Mouse (Mus musculus) erythroblast, embryonic 14.5 days (primary cell): ENCODE results near the gene Psip1. TPM values are rescaled to one million over a fixed set of nuclear protein-coding genes. Genes with fewer than 3 reads are reported as not detected.
"Not testable (repeated sequence)": the region's sequence is repeated elsewhere in the genome, so short reads cannot be mapped to it uniquely, and the experiment has no call there.

Experiments
- H3K27me3 ChIP-seq: 2 replicates; pipeline ENCODE4 v1.6.1; 2012; ENCODE audit warnings: inconsistent platforms; ENCODE audit not compliant: control insufficient read depth
- H3K36me3 ChIP-seq: 2 replicates; pipeline ENCODE4 v1.6.1; 2012; ENCODE audit warnings: mild to moderate bottlenecking, inconsistent platforms; ENCODE audit not compliant: control insufficient read depth
- H3K4me1 ChIP-seq: 2 replicates; pipeline ENCODE4 v1.6.1; 2012; ENCODE audit warnings: inconsistent platforms; ENCODE audit not compliant: control insufficient read depth
- H3K4me3 ChIP-seq: replicated peaks from 2 replicates; pipeline ENCODE3; 2012; ENCODE audit warnings: moderate library complexity, mild to moderate bottlenecking, inconsistent platforms
- H3K9me3 ChIP-seq: 2 replicates; pipeline ENCODE4 v1.6.1; 2012; ENCODE audit warnings: low read length, inconsistent platforms, mixed read lengths; ENCODE audit not compliant: control insufficient read depth
- GATA1 ChIP-seq: IDR thresholded peaks from 2 replicates; pipeline ENCODE4 v1.6.1; 2012; ENCODE audit warnings: low read length, inconsistent platforms, mixed read lengths
- TAL1 ChIP-seq: IDR thresholded peaks from 3 replicates; pipeline ENCODE4 v1.6.1; 2012; ENCODE audit warnings: low read length, inconsistent platforms, mixed read lengths
- polyA plus RNA-seq: library from polyadenylated mRNA; stranded (reverse); fragments of >175 nt; gene quantifications from 2 replicates; pipeline ENCODE4 v1.2.3, GENCODE M21; 2012

Gene Psip1
- 8.5 TPM in 2 replicates for polyA plus RNA-seq

DNA sequence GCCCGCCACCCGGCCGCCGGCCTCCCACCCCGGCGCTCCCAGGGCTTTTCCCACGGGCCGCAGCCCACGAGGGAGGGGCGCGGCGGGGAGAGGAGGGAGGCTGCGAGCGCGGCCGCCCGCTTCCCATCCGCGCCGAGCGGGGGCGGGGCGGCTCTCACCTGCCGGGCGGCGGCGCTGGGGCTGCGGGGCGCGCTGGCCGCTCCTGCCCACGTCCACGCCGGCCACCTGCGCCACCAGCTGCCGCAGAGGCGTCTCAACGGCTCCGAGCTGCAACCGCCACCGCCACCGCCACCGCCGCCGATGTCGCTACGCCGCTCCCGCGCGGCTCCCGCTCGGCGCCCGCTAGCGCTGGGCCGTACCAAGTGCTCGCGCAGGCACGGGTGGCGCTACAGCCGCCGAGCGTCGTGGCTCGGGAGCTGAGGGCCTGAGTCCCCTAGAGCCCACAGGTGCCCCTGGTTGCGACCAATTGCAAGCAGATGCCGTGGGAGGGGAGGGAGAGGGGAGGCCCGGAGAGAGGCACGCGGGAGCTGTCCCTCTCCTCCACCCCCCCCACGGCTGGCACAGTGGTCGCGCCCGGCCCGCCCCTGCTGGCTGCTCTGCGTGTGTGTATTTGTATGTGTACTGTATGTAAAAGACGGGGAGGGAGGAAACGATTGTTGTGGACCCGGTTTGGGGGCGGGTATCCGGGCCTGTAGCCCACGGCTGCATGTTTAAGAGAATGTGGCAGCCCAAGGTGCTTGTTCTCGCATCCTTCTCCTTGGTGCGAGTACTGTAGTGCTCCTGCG is at the start of gene Psip1:
Gene Psip1 (minus strand): TSS at position 343 of the 785 bp plus-strand sequence.
- H3K9me3 ChIP-seq = no peaks in the 10 kb centered on the region
- no peak for TF ChIP-seq GATA1
- no peak for TF ChIP-seq TAL1
- no peaks in the 10 kb centered on the region for H3K27me3 ChIP-seq
- peaks cover 33% of the 10 kb centered on the region for H3K36me3 ChIP-seq
- peaks cover 25% of the 10 kb centered on the region for H3K4me1 ChIP-seq
- H3K4me3 ChIP-seq = peak within 1 kb of the TSS; percentile 91

DNA sequence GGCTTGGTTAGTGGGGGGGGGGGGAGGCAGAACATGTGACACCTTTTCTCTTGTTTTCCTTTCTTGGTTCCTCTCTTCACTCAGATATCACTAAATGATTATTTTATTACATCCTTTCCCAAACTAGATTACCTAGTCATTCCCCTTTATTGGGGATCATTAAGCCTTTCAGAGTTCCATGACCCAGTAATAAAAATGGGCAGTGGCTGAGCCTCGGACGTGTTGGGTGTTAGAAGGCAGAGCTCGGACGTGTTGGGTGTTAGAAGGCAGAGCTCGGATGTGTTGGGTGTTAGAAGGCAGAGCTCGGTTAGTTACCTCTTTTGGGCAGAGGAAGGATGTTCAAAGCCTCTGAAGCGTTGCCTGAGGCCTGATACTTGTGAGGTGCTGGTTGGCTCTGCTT is 47.8 kb upstream of the Psip1 start:
- Histone ChIP-seq H3K4me1 (no peaks in the 10 kb centered on the region; the same call in 1 of the 2 replicates), H3K36me3 (no peaks in the 10 kb centered on the region), H3K4me3 (no peak overlapping the region), H3K9me3 (no peaks in the 10 kb centered on the region), H3K27me3 (no peaks in the 10 kb centered on the region)
- TF ChIP-seq TAL1 (no peak), GATA1 (no peak)

GRCm38 (mm10) chr4:83533168-83533911 is 47.1 kb upstream of the Psip1 start:
- no peaks in the 10 kb centered on the region for H3K36me3 ChIP-seq
- no peaks in the 10 kb centered on the region for H3K9me3 ChIP-seq
- no peak overlapping the region for H3K4me3 ChIP-seq
- no peaks in the 10 kb centered on the region for H3K27me3 ChIP-seq
- TF ChIP-seq GATA1 = no peak
- TF ChIP-seq TAL1 = no peak
- H3K4me1 ChIP-seq = peaks cover 2% of the 10 kb centered on the region

DNA sequence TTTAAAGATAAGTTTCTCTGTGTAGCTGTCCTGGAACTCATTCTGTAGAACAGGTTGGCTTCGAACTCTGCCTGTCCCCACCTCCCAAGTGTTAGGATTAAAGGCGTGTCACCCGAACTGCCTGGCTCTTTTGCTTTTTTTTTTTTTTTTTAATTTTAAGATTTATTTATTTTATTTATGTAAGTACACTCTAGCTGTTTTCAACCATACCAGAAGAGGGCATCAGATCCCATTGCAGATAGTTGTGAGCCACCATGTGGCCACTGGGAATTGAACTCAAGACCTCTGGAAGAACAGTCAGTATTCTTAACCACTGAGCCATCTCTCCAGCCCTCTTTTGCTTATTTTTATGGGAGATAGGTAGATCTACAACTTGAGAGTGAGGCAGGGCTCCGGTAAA is 43.8 kb upstream of the Psip1 start:
- not testable (repeated sequence) for H3K27me3 ChIP-seq, H3K4me3 ChIP-seq, H3K36me3 ChIP-seq, H3K9me3 ChIP-seq
- H3K4me1 ChIP-seq = peaks cover 23% of the 10 kb centered on the region

- Histone ChIP-seq H3K4me1 (peaks cover 37% of the 10 kb centered on the region), H3K9me3 (no peaks in the 10 kb centered on the region), H3K36me3 (no peaks in the 10 kb centered on the region), H3K4me3 (no peak overlapping the region), H3K27me3 (no peaks in the 10 kb centered on the region)
- TF ChIP-seq GATA1 (no peak), TAL1 (no peak)
These were observed 41.7 kb upstream of the Psip1 start for GRCm38 (mm10) chr4:83527921-83528320.

DNA sequence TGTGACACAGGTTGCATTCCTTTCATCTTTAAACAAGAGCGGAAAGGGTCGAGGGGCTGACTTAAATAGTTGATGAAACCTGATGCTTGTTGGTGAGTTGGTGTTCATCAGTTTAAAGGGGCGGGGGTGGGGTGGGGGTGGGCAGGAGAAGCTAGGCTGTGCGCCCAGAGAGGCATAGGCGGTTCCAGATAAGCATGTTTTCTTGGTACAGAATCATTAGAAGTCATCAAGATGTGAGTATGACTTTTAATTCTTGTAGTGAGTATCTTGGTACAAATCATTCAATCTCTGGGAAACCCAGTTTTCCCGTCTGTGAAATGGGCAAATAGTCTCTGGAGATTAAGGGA is 40.7 kb upstream of the Psip1 start:
- no peaks in the 10 kb centered on the region for H3K36me3 ChIP-seq
- no peak for TF ChIP-seq TAL1
- TF ChIP-seq GATA1 = no peak

DNA sequence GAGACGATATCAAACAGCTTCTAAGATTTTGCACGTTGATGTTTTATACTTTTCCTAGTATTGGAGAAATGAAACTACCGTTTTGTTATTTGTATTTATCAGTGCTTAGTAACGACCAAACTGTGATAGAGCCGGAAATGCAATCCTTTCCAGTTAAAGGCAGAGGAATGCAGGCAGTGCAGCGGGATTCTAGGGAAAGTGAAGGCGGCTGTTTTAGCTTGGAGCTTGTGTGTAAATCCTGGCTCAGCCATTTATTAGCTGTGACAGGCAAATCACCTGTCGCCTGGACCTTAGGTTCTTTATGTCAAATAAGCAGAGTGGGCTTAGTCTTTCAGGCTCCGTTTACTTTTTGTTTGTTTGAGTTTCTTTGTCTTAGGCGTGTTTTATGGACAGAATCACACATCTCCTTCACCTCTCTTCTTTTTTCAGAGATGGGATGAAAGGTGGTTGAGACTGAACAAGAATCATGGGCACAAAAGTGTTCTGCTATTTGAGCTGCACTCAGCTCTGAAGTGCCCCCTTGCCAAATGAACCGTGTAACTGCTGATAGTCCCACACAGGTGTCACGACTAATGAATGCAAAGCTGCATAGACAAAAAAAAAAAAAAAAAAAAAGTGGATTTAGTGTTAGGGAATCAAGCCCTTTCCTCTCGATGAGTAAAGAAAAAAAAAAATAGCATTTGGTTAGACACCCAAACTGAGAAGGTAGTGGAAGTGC is 40.2 kb upstream of the Psip1 start:
- H3K36me3 ChIP-seq = no peaks in the 10 kb centered on the region
- TF ChIP-seq GATA1 (no peak), TAL1 (no peak)
- H3K4me1 ChIP-seq = peaks cover 37% of the 10 kb centered on the region
- H3K27me3 ChIP-seq = no peaks in the 10 kb centered on the region
- no peaks in the 10 kb centered on the region for H3K9me3 ChIP-seq
- peak overlapping the region; percentile 77 for H3K4me3 ChIP-seq

More for the DNA sequence above, 40.7 kb upstream of the Psip1 start:
- Histone ChIP-seq H3K9me3 (no peaks in the 10 kb centered on the region), H3K4me3 (no peak overlapping the region), H3K27me3 (no peaks in the 10 kb centered on the region), H3K4me1 (peaks cover 37% of the 10 kb centered on the region)

DNA sequence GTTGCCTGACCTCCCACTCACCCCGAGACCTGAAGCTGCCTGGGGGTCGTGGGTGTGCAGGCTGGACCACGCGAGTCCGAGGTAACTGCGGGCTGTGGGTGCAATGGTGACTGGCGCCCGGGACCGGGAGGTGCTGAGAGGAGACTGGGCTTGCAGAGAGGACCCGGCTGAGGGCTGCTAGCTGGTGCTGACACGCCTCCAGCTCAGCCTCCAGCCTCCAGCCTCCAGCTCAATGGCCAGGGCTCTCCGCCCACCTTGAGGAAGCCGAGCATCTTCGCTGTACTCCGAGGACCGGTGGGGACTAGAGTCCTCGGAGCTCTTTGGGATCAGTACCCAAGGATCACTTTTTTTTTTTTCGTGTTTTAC is 39.4 kb upstream of the Psip1 start:
- H3K36me3 ChIP-seq = no peaks in the 10 kb centered on the region
- peaks cover 37% of the 10 kb centered on the region for H3K4me1 ChIP-seq
- no peaks in the 10 kb centered on the region for H3K9me3 ChIP-seq
- H3K4me3 ChIP-seq = peak overlapping the region; percentile 77
- TF ChIP-seq GATA1 = no peak
- H3K27me3 ChIP-seq = no peaks in the 10 kb centered on the region
